Comparison of ENCODE assay signal across 33 mouse cellular contexts in the genomic region with DNA sequence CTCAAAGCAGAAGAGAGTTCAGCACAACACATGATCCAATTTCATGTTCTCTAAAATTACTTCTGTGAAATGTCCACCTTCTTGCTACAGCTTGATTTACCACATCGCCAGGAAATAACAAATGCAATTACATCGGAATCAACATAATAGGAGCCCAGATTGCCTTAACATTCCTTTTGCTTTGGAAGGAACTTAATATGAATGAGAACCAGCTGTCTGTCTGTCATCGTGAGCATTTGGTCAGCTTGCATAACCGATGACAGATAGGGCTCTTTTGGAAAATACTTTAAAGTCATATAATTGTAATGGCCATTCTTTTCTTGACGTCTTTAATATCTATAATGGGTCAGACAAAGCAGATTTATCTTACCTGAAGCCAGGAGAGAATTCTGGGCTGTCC. TPM values are rescaled to one million over a fixed set of nuclear protein-coding genes. Genes with fewer than 3 reads are reported as not detected.
DNase-seq lines count a peak whose midpoint lies in the region; ATAC-seq and TF ChIP-seq lines count a peak whose summit lies in the region.
"Had no signal": no experiment of that assay in that cellular context is flagged by ENCODE, and none has a peak within 500 bp of the region (broad histone marks: within the 10 kb centered on the region; RNA-seq: fewer than 3 reads in every experiment).

No protein-coding gene starts in this region.

- ATAC-seq in kidney, postnatal 0 days (replicated peaks; ENCODE audit: low FRiP score, low read depth) = no peak
- peak; percentile 72 for ATAC-seq in lung, postnatal 0 days
- no peak for ATAC-seq in embryonic facial prominence, embryonic 11.5 days (replicated peaks; ENCODE audit: insufficient number of reproducible peaks, low FRiP score, low TSS enrichment, low read depth)
- ATAC-seq: inflammation-experienced regulatory T-cells, adult 6 months had no signal

- no peak overlapping the region for H3K27ac ChIP-seq in kidney, postnatal 0 days
- no peak overlapping the region for H3K27ac ChIP-seq in lung, postnatal 0 days (ENCODE audit: low read length)
- H3K27ac ChIP-seq in embryonic facial prominence, embryonic 11.5 days (replicated peaks; ENCODE audit: low read depth, low read length) = no peak overlapping the region
- H3K27ac ChIP-seq: forebrain, embryonic 10.5 days; hindbrain, embryonic 14.5 days; left cerebral cortex, adult 2 months; liver, embryonic 15.5 days; midbrain, embryonic 12.5 days had no signal

- H3K4me3 ChIP-seq in kidney, postnatal 0 days (replicated peaks; ENCODE audit: low read depth, low read length) = no peak overlapping the region
- no peak overlapping the region for H3K4me3 ChIP-seq in lung, postnatal 0 days (ENCODE audit: low read depth, low read length)
- no peak overlapping the region for H3K4me3 ChIP-seq in lung, adult 2 months (replicated peaks; ENCODE audit: extremely low read depth, low read depth, low read length)
- no peak overlapping the region for H3K4me3 ChIP-seq in embryonic facial prominence, embryonic 11.5 days (ENCODE audit: low read depth, low read length)
- H3K4me3 ChIP-seq: forebrain, embryonic 10.5 days; left cerebral cortex, adult 2 months; liver, embryonic 15.5 days; midbrain, embryonic 12.5 days had no signal

- H3K36me3 ChIP-seq in kidney, postnatal 0 days (ENCODE audit: insufficient read depth, low read length) = no peaks in the 10 kb centered on the region
- no peaks in the 10 kb centered on the region for H3K36me3 ChIP-seq in lung, postnatal 0 days (ENCODE audit: insufficient read depth, low read length)
- no peaks in the 10 kb centered on the region for H3K36me3 ChIP-seq in embryonic facial prominence, embryonic 11.5 days (replicated peaks; ENCODE audit: control insufficient read depth, insufficient read depth, low read depth, low read length)
- H3K36me3 ChIP-seq: forebrain, embryonic 10.5 days; liver, embryonic 15.5 days; midbrain, embryonic 12.5 days had no signal

- H3K27me3 ChIP-seq in kidney, postnatal 0 days (ENCODE audit: insufficient read depth, low read length) = no peaks in the 10 kb centered on the region
- no peaks in the 10 kb centered on the region for H3K27me3 ChIP-seq in lung, postnatal 0 days (replicated peaks; ENCODE audit: insufficient read depth, low read length)
- H3K27me3 ChIP-seq in embryonic facial prominence, embryonic 11.5 days (ENCODE audit: control insufficient read depth, insufficient read depth, low read length) = no peaks in the 10 kb centered on the region
- H3K27me3 ChIP-seq: liver, embryonic 15.5 days; midbrain, embryonic 12.5 days had no signal

- WGBS in kidney, postnatal 0 days = 55% methylated on average over 5 of the region's 5 CpGs
- WGBS in lung, postnatal 0 days = 50% methylated on average over 5 of the region's 5 CpGs
- 65% methylated on average over 5 of the region's 5 CpGs for WGBS in lung, adult 2 months
- WGBS in embryonic facial prominence, embryonic 11.5 days = 30% methylated on average over 5 of the region's 5 CpGs

- no peaks in the 10 kb centered on the region for H3K4me1 ChIP-seq in kidney, postnatal 0 days (replicated peaks; ENCODE audit: insufficient read depth, low read length)
- H3K4me1 ChIP-seq in lung, postnatal 0 days (ENCODE audit: insufficient read depth, low read depth, low read length) = no peaks in the 10 kb centered on the region; the same call in 1 of the 2 replicates
- H3K4me1 ChIP-seq in lung, adult 2 months (ENCODE audit: control insufficient read depth, insufficient read depth, low read length) = no peaks in the 10 kb centered on the region; the same call in 1 of the 2 replicates
- no peaks in the 10 kb centered on the region for H3K4me1 ChIP-seq in embryonic facial prominence, embryonic 11.5 days (ENCODE audit: control insufficient read depth, insufficient read depth, low read length)
- H3K4me1 ChIP-seq: liver, embryonic 15.5 days; midbrain, embryonic 12.5 days had no signal

- H3K4me2 ChIP-seq in kidney, postnatal 0 days (ENCODE audit: low read length) = no peak overlapping the region
- H3K4me2 ChIP-seq in lung, postnatal 0 days (replicated peaks; ENCODE audit: low read depth, low read length) = no peak overlapping the region
- no peak overlapping the region for H3K4me2 ChIP-seq in embryonic facial prominence, embryonic 11.5 days (ENCODE audit: low read depth, low read length)
- H3K4me2 ChIP-seq: hindbrain, embryonic 14.5 days; liver, embryonic 15.5 days; midbrain, embryonic 12.5 days had no signal

- no peaks in the 10 kb centered on the region for H3K9me3 ChIP-seq in kidney, postnatal 0 days (replicated peaks; ENCODE audit: low read length)
- no peaks in the 10 kb centered on the region for H3K9me3 ChIP-seq in lung, postnatal 0 days (ENCODE audit: low read length)
- no peaks in the 10 kb centered on the region for H3K9me3 ChIP-seq in embryonic facial prominence, embryonic 11.5 days (replicated peaks; ENCODE audit: control insufficient read depth, low read length)
- H3K9me3 ChIP-seq: forebrain, embryonic 10.5 days; liver, embryonic 15.5 days; midbrain, embryonic 12.5 days had no signal

- peak; percentile 69; the same call in 1 of the 2 replicates for TF ChIP-seq EP300 in lung, postnatal 0 days (IDR thresholded peaks at IDR 0.05)

- no peak overlapping the region for H3K9ac ChIP-seq in kidney, postnatal 0 days (ENCODE audit: low read depth, low read length)
- no peak overlapping the region for H3K9ac ChIP-seq in lung, postnatal 0 days (replicated peaks; ENCODE audit: low read depth)
- H3K9ac ChIP-seq in embryonic facial prominence, embryonic 11.5 days (replicated peaks; ENCODE audit: low read length) = no peak overlapping the region
- H3K9ac ChIP-seq: hindbrain, embryonic 14.5 days; liver, embryonic 15.5 days; midbrain, embryonic 12.5 days had no signal

- peak; percentile 36 for DNase-seq in kidney, postnatal 0 days (ENCODE audit: low spot score)
- no peak for DNase-seq in kidney, postnatal 10 days
- DNase-seq in lung, postnatal 0 days (ENCODE audit: low spot score) = peak; percentile 78
- DNase-seq in lung, adult 2 months = no peak
- DNase-seq in embryonic facial prominence, embryonic 11.5 days (ENCODE audit: low spot score) = peak; percentile 61
- DNase-seq in urinary bladder, adult 2 months (ENCODE audit: low spot score) = no peak
- no peak for DNase-seq in gastrocnemius, postnatal 10 days
- DNase-seq: adrenal gland, adult 2 months; cerebellum, adult 18-20 months; cerebellum, postnatal 25 days; kidney, adult 18-20 months; liver; thymus, adult 2 months had no signal

- no peak for TF ChIP-seq POLR2A in lung, adult 2 months (IDR thresholded peaks at IDR 0.05; ENCODE audit: borderline replicate concordance, extremely low read depth, low read depth, low read length)

- TF ChIP-seq CTCF in kidney, postnatal 0 days (IDR thresholded peaks at IDR 0.05; ENCODE audit: low read depth) = no peak
- no peak for TF ChIP-seq CTCF in lung, postnatal 0 days (IDR thresholded peaks at IDR 0.05)
- TF ChIP-seq CTCF in lung, adult 2 months (IDR thresholded peaks at IDR 0.05; ENCODE audit: insufficient read depth, low read length) = no peak

RNA-seq across cellular contexts. Expression of a gene that starts 31.0 kb away (rescaled TPM):
- not detected in 2 replicates for polyA plus RNA-seq in kidney, postnatal 0 days (2015; fragmentation: Nextera tagmentation; extraction: Ambion mirVana)
- not detected in 2 replicates for polyA plus RNA-seq in lung, postnatal 0 days (2015; fragmentation: Nextera tagmentation; extraction: Ambion mirVana)
- not detected in 2 replicates for polyA plus RNA-seq in lung, adult 2 months (2012; rRNA removed)
- polyA plus RNA-seq in embryonic facial prominence, embryonic 11.5 days (2014; fragmentation: Nextera tagmentation; extraction: Ambion mirVana) = not detected in 2 replicates
- polyA plus RNA-seq in urinary bladder, adult 2 months (2012; rRNA removed) = not detected in 2 replicates
- total RNA-seq in gastrocnemius, postnatal 10 days (2021) = not detected
- total RNA-seq: adrenal gland, adult 2 months; adrenal gland, postnatal 4 days; ES-E14; gastrocnemius, adult 18-20 months; gastrocnemius, postnatal 4 days; heart, adult 8-10 months; heart, postnatal 25 days; left cerebral cortex, adult 2 months; left cerebral cortex, postnatal 4 days; megakaryocyte progenitor cell, adult 5-6 weeks; monocyte, adult 5-6 weeks; neutrophil, adult 5-6 weeks had no signal
- polyA plus RNA-seq: adrenal gland, adult 2 months; forebrain, embryonic 10.5 days; heart, embryonic 14.5 days; hindbrain, embryonic 14.5 days; inflammation-experienced regulatory T-cells, adult 6 months; kidney, embryonic 16.5 days; liver, embryonic 15.5 days; midbrain, embryonic 12.5 days; small intestine, adult 2 months; stomach, embryonic 16.5 days; thymus, adult 2 months had no signal

Comparison
In these comparisons a context has a peak if more than half of its experiments do, and no peak if none do; other contexts are left out.
1. DNase-seq: peak in kidney, postnatal 0 days (single experiment), lung, postnatal 0 days (single experiment) and embryonic facial prominence, embryonic 11.5 days (single experiment); none in kidney, postnatal 10 days (single experiment), lung, adult 2 months (single experiment), urinary bladder, adult 2 months (single experiment) and gastrocnemius, postnatal 10 days (single experiment).